Mouse (Mus musculus) spleen, adult 12 weeks (tissue): ENCODE measurements at regions not wholly inside any gene's neighbourhood (a gene's known extent, or its start where the extent isn't known, plus 50 kb on each side); places are given as distances from the start of the nearest gene placed in this dataset.
"Not testable (repeated sequence)": the region's sequence is repeated elsewhere in the genome, so short reads cannot be mapped to it uniquely, and the experiment has no call there.

Experiments used
- DNase-seq: peaks from one replicate; pipeline ENCODE4 v3.0.0; 2022; ENCODE audit warnings: low spot score

GRCm38 (mm10) chr13:61805300-61805699, 235.4 kb upstream of the Cts3 start:
- not testable (repeated sequence) for DNase-seq

DNA sequence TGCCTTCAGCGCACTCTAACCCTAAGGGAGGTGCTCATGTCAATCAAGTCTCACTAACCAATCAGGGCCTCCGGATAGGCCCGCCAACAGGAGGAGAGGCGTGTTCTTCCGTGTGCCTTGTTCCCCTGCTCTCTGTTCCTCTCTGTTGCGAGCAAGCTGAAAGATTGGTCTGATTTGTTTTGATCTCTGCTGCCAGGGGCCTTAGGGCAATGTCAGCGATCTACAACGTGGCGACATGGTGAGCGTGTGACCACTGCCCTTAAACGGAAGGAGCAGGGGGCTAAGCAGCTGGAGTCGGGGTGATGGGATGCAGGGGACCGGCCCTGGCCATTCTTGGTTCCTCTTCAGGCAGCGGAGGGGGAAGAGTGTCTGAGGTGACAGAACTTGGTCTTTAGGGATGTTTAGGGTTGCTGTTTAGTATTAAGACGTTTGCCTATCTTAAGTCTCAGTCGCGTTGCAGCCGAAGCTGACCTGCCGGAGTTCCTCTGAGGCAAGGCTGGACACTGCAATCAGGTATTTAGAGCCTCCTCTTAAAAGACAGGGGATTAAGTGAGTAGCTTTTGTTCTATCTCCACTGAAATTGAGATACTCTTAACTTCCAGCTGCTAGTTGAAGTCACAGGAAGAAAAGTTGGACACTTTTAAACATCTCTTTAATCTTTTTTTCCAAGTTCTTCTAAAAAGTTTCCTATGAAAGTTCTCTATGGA, 234.4 kb upstream of the Cts3 start:
- DNase-seq, result peak; percentile 38

GRCm38 (mm10) chr13:61803763-61804162, 233.8 kb upstream of the Cts3 start:
- not testable (repeated sequence) for DNase-seq

DNA sequence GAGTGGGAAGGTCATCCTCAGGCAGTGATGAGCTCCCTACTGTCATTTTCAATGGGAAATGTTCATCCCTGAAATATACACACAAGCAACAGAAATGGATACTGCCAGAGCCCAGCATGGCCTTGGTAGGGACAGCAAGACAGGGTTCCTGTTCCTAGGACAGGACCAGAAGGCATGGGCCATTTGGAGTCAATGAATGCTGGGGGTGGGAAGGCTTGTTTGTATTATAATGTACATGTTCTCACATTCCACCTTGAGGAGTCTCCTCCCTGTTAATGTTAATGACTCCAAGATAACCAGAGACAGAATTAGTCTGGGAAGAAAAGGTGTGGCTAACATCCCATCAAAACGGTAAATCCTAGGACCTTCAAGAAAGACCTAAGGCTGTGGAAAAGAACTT, 193.5 kb upstream of the Cts3 start:
- not testable (repeated sequence) for DNase-seq
